Mouse (Mus musculus): Measurements from ENCODE around the gene Ola1. TPM values are rescaled to one million over a fixed set of nuclear protein-coding genes. Genes with fewer than 3 reads are reported as not detected.
A peak's percentile ranks its signal among the peaks of the same experiment; 100 is the strongest.

Gene Ola1
- total RNA-seq, 2 experiments from 2014 or later: 113 to 120 TPM

GRCm38 (mm10) chr2:73167126-73167525 lies 51.6 kb downstream of the Ola1 start:
- DNase-seq (ENCODE audit: low spot score in 2 of 2): peak; percentile 41 to 54
- intact Hi-C loops (cut with DNase I): loop anchor here (5.0 to 10.0 kb wide), 2 partner anchors 110 to 248 kb away; no protein-coding TSS in a partner anchor

DNA sequence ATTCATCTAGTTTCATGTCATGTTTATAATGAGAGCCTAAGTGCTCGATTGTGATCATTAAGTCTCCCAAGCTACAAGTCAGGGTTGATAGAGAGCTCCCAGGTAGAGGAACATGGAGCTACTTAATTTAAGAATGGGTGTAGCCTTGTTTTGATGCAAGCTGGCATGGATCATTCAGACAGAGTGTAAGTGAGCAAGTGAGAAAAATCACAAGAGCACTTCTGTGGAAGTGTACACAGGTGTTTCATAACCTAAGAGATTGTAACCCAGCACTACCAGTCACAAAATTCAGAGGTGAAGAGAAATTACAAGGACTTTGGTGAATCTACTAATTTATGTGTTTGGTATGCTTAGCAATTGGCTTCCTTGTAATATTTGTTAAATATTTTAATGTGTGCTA lies 54.1 kb downstream of the Ola1 start:
- intact Hi-C loops (cut with DNase I): loop anchor here (5.0 to 10.0 kb wide), 2 partner anchors 113 to 250 kb away; no protein-coding TSS in a partner anchor
- no peak for DNase-seq (ENCODE audit: low spot score in 2 of 2)

GRCm38 (mm10) chr2:73160772-73161171 lies 58.0 kb downstream of the Ola1 start:
- DNase-seq (ENCODE audit: low spot score in 2 of 2): no peak
- intact Hi-C loops (cut with DNase I): loop anchor here (10.0 kb wide), 1 partner anchor 254 kb away; no protein-coding TSS in a partner anchor

GRCm38 (mm10) chr2:73157202-73157601 lies 61.5 kb downstream of the Ola1 start:
- no peak for DNase-seq (ENCODE audit: low spot score in 2 of 2)
- intact Hi-C loops (cut with DNase I): no loop called here

- intact Hi-C loops (cut with DNase I): no loop called here
- peak in 1 of 2 experiments; percentile 20 for DNase-seq (ENCODE audit: low spot score in 2 of 2)
These were observed 68.2 kb downstream of the Ola1 start for GRCm38 (mm10) chr2:73150526-73150925.

DNA sequence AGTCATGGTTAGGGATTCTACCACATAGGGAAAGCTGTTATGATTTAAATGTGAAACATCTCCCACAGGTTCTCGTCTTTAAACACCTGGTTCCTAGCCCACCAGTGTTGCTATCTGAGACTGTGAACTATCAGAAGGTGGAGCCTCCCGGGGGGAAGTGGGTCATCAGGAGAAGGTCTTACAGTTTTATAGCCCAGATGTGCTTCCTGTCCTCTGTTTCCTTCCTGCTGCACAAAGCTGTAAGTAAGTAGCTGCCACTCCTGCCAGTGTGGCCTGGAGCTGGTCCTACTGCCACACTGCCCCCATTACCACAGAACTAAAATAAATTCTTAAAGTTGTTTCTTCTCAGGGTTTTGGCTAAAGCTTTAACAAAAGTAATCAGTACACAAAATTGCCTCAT lies 72.6 kb downstream of the Ola1 start:
- intact Hi-C loops (cut with DNase I): no loop called here

DNA sequence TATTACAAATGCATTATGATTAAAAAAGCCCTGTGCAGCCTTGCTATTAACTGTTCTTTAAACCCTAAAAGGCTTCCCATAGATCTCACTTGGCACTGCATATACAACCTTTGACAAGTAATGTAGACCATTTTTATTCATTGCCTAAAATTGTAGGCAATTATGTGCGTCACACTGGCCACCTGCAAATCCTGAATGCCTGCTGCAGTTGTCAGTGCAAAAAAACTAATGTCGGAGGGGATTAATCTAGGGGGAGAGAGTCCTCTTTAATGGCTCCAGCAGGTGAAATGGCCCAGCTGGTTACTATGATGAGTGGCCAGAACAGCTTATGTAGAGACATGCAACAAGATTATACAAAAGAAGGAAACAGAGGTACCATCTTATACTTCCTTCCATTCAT lies 75.0 kb downstream of the Ola1 start:
- intact Hi-C loops (cut with DNase I): no loop called here

More for the DNA sequence above, 72.6 kb downstream of the Ola1 start:
- no peak for DNase-seq (ENCODE audit: low spot score in 2 of 2)

DNA sequence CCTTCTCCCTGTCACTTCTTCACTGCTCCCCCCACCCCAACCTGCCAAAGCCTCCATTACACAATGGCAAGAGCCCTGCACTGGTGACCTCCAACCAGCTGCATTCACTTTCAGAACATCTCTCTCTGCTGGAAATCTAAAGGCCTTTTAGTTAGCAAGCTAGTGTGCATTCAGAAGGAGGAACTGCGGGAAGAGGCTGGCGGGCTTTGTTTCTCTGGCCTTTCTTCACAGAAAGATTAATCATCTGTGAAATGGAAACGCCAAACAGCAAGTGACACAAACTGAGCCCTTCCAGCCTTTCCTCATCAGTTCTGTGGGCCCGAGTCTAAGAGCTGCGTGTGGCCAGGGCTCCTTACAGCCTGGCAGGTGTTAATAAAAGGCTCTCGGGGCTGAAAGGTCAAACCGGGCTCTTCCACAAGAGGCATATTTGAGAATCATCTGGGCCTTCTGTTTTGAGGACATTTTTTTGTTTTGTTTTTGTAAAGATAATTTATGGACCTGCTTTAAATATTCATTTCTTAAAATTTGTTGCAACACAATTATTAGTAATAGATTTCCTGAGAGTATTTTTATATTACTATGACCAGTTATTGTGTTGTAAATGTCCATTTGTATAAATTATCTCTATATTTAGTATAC lies 75.8 kb downstream of the Ola1 start:
- intact Hi-C loops (cut with DNase I): no loop called here
- no peak for DNase-seq (ENCODE audit: low spot score in 2 of 2)

More for the DNA sequence above, 75.0 kb downstream of the Ola1 start:
- no peak for DNase-seq (ENCODE audit: low spot score in 2 of 2)

GRCm38 (mm10) chr2:73132897-73133296 lies 85.8 kb downstream of the Ola1 start:
- intact Hi-C loops (cut with DNase I): no loop called here

DNA sequence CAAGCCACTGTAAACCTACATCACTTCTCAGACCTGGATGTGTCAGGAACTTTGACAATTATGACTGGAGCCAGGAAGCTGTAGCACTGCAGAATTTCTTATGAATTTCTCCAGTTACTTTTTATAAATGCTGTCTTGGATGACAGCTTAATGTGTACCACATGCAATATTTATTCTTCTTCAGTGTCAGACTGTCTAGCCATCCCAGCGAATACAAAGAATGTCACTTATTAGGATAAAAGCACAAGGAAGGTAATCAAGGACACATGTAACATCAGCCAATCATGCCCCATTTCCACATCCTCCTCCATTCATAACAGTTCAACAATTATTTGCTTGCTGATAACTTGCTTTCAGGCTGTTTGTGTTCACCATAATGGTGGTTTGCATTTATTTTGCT lies 91.0 kb downstream of the Ola1 start:
- DNase-seq (ENCODE audit: low spot score in 2 of 2): no peak
- intact Hi-C loops (cut with DNase I): no loop called here

More at GRCm38 (mm10) chr2:73132897-73133296, 85.8 kb downstream of the Ola1 start:
- DNase-seq (ENCODE audit: low spot score in 2 of 2): no peak

DNA sequence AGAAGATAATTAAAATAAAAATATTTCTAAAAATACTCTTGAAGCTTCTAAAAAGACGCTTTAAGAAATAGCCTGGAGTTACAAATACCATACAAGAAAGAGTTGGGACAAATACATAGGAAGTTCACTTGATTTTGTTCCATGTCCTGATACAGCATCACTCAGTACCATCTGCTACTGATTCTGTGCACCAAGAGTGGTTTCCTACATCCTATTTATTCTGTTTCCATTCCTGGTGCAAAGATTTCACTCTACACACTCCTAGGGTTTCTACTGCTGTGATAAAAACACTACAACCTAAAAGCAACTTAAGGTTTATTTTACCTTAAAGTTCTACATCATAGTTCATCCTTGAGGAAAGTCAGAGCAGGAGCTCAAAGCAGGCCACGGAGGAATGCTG lies 99.9 kb downstream of the Ola1 start:
- peak; percentile 11 to 35 for DNase-seq (ENCODE audit: low spot score in 2 of 2)
- intact Hi-C loops (cut with DNase I): no loop called here

GRCm38 (mm10) chr2:73107089-73107488 lies 111.6 kb downstream of the Ola1 start:
- intact Hi-C loops (cut with DNase I): no loop called here
- DNase-seq (ENCODE audit: low spot score in 2 of 2): no peak

- DNase-seq (ENCODE audit: low spot score in 2 of 2): no peak
- intact Hi-C loops (cut with DNase I): no loop called here
These were observed 122.2 kb downstream of the Ola1 start for GRCm38 (mm10) chr2:73096491-73096890.

GRCm38 (mm10) chr2:73095300-73095699 lies 123.4 kb downstream of the Ola1 start:
- DNase-seq (ENCODE audit: low spot score in 2 of 2): no peak

DNA sequence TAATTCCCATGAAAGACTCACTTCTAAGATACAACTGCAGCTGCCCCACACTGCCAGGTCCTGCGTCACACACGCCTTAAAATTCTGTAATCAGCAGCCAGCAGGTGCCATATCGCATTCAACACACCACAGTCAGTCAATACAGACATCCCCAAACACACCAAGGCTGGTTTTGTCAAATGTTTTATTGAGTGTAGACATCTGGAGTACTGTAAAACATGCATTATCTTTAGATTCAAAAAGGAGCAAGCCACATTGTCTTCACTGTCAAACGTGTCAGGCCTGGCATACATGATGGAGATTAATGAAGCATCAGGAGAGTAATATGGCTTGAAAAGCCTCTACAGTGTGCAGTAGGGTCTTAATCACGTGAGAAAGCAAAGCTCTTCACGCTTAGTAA lies 125.7 kb downstream of the Ola1 start:
- intact Hi-C loops (cut with DNase I): no loop called here
- DNase-seq (ENCODE audit: low spot score in 2 of 2): no peak

More at GRCm38 (mm10) chr2:73095300-73095699, 123.4 kb downstream of the Ola1 start:
- intact Hi-C loops (cut with DNase I): no loop called here

DNA sequence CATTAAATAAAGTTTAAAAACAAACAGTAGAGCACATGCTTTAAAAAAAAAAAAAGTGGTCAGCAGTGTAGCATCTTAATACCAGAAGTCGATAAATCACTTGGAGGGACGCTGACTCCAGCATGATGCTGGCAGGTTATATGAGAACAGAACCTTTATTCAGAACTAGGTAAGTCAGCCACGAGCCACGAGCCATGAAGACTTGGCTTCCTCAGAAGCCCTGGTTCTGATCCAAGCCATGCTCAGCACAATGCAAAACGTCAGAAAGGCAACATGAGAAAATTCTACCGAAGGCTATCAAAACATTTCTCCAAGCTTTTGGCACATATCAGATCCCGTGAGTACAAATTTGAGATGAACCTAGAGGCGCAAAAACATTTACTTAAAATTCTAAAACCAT lies 127.4 kb downstream of the Ola1 start:
- intact Hi-C loops (cut with DNase I): no loop called here
- no peak for DNase-seq (ENCODE audit: low spot score in 2 of 2)

DNA sequence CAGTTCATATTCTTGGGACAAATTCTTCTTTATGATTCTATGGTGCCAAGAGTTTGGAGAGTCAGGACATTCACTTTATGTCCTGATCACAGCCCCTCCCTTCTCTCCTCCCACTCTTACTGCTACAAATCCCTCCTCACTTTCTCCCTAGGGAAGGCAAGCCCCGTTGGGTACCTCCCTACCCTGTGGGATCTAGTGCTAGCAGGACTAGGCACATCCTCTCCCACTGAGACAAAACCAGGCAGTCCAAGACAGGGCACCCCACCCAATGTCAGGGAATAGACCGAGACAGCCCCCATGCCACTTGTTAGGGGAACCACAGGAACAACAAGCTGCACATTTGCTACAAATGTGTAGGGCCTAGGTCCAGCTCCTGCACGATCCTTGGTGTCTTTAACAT lies 131.1 kb downstream of the Ola1 start:
- intact Hi-C loops (cut with DNase I): no loop called here
- DNase-seq (ENCODE audit: low spot score in 2 of 2): no peak

DNA sequence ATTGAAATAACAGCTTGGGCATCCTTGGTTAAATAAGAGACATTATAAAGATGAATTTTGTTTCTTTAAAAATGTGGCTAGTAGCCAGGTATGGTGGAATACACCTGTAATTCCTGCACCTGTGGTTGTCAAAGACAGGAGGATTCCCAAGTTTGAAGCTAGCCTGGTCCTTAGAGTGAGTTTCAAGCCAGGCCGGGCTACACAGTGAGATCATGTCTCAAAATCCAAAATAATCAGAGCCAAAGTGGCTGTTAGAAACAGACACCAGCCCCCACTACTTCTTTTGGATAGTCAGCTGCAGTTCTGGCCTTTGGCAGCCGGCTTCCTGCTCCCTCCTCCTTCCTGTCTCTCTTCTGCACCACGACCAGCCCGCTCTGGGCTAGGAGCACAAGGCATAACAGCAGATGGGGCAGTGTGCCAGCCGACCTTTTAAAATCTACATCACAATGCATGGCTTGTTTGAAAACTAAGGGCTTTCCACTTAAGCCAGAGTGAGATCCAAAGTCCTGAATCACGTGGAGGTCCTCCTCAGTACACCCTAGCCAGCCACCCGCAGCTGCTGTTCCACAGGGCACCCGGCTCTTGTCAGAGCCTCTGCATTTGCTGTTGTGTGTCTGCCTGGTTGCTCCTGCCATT lies 132.9 kb downstream of the Ola1 start:
- peak; percentile 51 to 56 for DNase-seq (ENCODE audit: low spot score in 2 of 2)
- intact Hi-C loops (cut with DNase I): no loop called here

DNA sequence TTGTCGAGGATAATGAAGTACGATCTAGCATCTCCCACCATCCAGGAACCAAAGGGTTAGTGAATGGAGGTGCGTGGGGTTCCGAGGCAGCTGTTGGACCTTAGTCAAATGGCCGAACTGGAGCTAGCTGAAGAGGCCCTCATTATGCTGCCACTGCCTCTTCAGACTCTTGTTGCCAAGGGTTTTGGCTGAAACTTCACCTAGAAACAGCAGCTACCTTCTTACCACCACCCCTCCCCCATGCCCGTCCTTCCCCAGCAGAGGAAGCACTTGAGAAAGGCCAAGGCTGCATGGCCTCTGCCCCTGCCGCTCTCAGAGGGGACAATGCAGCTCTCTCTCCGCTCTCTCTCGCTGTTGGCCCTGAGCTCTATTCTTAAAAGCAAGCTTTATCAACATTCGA lies 136.2 kb downstream of the Ola1 start:
- intact Hi-C loops (cut with DNase I): no loop called here
- peak in 1 of 2 experiments; percentile 15 for DNase-seq (ENCODE audit: low spot score in 2 of 2)

DNA sequence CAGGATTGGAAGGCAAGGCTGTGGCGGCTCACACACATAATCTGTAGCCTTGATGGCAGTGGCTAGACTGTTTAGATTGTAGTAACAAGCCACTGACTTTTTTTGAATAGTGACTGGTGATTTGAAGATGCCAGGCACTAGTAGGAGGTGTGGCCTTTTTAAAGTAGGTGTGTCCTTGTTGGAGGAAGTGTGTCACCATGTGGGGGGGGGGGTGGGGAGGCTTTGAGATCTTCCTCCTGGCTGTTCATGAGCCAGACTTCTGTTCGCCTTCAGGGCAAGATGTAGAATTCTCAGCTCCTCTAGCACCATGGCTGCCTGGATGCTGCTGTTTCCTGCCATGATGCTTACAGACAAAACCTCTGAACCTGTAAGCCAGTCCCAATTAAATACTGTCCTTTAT lies 136.9 kb downstream of the Ola1 start:
- no peak for DNase-seq (ENCODE audit: low spot score in 2 of 2)
- intact Hi-C loops (cut with DNase I): no loop called here

- intact Hi-C loops (cut with DNase I): no loop called here
These were observed 138.6 kb downstream of the Ola1 start for GRCm38 (mm10) chr2:73080084-73080483.

More at GRCm38 (mm10) chr2:73080084-73080483, 138.6 kb downstream of the Ola1 start:
- DNase-seq (ENCODE audit: low spot score in 2 of 2): peak in 1 of 2 experiments; percentile 26

All from left cerebral cortex, postnatal 14 days (tissue).